Mouse (Mus musculus) embryo, embryonic 11 days (tissue): ENCODE results near the gene 1700012A03Rik.

Experiments
- DNase-seq: peaks from one replicate; pipeline ENCODE4 v3.0.0-alpha.2; 2015

Gene 1700012A03Rik

DNA sequence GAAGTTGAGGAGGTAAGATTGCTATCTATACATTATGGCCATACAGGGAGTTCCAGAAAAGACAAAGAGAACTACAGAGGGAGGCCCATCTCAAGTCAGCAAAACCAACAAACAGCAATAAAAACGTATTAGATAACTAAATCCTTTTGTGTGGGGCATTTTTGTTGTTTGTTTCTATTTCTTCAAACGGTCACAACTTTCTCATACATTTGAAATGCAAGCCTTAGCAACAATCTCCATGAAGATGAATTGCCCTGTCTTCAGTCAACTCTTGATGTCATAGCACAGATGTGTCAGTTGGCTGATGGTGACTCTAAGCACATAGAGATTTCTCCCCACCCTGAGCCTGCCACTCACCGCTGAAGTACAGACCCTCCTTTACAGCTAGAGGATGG, at the start of gene 1700012A03Rik:
Gene 1700012A03Rik, plus strand, starts transcription at position 296 of the 395 bp plus-strand sequence.
- DNase-seq, result no peak

DNA sequence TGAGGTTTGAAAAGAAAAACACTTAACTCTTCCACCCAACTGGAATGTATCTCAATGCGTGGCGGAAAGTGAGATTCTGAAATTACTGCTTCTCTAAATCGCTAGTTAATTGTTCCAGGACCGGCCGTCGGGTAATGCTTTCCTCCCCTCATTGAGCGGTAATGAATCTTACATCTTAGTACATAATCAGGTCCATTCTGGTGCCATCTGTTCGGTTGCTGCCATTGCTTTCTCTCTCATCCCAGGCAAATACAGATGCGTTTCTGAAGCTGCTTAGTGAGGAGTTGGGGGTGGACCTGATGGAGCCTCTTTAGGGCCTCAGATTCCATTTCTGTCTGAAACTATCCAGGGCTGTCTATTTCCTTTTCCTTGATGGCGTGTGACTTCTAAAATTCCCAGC, 45.8 kb upstream of the 1700012A03Rik start:
- no peak for DNase-seq

DNA sequence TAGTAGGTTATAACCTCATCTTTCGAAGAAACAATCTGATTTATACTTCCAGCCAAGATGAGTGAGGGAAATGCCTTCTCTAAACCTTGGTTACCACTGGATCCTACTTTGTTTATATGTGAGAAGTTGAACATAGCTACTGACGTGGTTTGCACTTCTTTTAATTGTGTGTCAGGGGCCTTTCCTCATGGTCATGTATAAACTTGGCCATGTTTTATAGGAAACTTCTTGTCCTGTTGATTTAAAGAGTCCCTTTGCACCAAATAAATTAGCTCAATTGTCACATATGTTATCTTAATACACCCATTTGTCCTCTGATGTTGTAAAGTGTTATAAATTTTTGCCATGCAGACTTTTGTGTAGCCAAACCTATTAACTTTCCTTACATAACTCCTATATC, 44.1 kb upstream of the 1700012A03Rik start:
- no peak for DNase-seq

DNA sequence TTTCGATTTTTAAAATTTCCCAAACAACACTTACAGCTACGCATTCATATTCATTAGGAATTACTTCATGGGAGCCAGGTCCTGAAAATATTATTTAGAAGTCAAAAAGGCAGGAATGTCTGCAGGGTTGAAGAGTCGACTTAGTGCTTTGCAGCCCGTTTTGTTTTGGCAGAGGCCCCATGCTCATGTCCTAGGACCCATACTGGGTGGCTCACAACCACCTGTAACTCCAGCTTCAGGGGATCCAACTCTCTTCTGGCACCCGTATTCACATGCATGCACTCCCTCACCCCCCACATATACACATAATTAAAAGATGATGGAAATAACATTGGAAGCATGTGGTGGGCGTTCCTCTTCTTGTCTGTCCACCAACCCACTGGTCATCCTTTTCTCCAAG, 43.7 kb upstream of the 1700012A03Rik start:
- DNase-seq, result no peak

DNA sequence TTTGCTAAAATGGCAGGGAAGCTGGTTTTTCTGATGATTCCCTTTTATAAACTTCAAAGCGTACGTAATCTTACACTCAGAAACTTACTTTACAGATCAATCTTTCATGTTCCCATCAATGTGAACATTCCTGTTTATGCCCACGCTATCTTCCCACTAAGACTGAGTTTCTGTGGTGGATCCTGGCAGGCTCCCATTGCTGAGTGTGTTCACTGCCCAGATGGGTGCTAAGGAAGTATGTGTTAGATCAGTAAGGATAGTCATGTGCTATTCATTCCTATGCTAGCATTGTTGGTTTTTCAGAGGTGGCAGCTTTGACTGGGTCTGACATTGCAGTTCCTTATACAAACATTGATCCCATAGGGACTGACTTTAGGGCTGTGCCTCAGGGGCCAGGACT, 42.7 kb upstream of the 1700012A03Rik start:
- no peak for DNase-seq

DNA sequence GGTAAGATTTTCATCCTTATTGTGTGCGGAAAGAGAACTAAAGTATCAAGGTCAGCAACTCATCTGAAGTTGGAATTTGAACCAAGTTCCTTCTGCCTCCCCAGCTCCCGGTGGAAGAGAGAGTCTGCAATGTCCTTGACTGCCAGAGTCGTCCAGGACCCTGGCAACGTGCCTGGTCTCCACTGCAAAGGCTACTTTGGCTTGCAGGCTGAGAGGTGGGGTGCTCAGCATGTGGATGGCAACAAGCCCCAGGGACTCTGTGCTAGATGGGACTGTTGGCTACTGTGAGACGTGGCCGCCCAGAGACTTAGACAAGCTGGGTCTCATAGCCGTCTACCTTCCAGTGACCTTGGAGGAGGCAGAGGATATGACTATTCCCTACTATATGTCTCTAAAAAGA, 33.2 kb upstream of the 1700012A03Rik start:
- no peak for DNase-seq

DNA sequence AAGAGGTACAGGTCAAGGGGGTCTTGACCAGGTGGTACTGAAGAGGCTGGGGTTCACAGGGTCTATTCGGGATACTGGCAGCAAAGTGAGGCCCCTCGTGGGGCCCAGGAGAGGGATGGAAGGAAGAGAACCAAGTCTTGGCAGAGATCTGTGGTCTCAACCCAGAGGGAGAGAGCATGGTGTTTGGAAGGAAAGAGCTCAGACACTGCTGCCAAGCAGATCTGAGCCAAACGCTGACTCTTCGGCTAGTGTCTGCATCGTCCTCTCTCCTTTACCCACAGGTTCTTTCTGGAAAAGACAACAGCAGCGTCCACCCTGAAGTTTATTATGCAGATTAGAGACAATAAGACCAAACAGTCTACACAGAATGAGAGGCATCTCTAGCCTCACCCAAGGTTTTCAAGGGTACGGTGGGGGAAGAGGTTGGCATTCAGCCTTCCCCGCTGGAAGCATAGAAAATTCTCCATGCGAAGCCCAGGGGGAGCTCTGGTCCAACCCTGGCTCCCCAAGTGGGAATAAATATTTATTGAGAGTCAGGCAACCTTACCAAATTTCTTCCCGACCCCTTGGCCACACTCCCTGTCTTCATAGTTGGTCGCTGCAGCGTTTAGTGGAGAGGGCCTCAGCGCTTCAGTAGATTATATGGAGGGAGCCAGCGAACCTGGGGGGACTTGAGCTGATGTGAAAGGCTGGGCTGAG, 32.5 kb upstream of the 1700012A03Rik start:
- DNase-seq, result peak; percentile 4

DNA sequence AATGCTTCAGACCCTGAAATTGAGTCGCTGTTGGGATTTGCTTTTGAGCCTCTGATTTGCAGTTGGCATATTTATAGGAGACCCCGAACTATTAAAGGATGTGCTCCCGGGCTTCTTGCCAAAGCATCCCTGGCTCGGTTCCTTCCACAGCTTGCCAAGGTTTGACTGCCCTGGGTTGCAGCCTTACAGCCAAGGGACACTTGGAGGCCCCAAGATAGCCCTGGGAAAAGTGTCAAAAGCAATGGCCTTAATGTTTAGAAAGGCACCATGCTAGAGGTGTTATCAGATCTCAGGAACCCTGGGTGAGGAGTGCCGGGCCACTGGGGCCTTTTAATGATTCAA, 32.0 kb upstream of the 1700012A03Rik start:
- DNase-seq, result no peak

DNA sequence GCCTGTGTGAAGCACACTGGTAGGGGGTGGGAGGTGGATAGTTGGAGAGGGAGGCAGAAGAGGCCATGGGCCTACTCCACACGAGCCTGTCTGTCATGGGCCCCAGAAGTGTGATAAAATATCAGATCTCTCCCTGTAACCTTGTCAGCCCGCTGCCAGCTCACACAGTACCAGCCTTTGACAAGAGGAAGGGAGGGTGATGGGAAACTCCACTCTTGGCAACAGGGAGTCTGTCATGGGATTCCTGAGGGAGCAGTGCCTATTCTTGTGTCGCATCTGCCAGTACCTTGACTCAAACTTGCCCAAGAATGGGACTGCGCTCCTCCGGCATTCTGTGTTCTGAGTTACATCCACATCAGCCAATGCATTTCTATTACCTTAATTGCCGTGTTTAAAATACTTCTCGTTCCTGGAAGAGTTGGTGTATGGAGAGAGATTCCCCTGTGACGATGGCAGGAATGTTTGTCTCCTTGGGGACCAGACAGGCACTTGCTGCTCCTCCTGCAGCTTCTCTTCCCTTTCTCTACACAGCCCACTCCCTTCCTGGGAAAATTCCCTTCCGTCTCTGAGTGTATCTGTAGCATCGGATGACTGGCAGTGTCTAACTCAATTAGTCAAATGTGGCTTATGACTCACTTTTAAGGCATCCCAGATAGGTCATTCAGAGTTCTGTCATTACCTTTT, 28.1 kb upstream of the 1700012A03Rik start:
- DNase-seq, result no peak

DNA sequence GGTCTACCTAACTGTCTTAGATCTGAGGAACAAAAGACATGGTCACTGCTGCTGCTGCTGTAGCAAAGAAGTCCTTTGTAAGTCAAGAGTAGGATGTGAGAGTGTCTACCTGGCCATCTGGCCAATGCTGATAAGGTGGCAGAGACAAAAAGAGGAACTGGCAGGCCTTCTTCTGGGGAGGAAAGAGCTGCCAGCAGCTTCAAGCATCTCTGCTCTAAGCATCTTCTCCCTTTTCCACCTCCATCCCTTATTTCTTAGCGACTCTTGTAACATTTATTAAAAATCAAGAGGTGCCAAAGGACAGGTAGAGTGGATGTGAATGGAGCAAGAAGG, 27.5 kb upstream of the 1700012A03Rik start:
- no peak for DNase-seq

DNA sequence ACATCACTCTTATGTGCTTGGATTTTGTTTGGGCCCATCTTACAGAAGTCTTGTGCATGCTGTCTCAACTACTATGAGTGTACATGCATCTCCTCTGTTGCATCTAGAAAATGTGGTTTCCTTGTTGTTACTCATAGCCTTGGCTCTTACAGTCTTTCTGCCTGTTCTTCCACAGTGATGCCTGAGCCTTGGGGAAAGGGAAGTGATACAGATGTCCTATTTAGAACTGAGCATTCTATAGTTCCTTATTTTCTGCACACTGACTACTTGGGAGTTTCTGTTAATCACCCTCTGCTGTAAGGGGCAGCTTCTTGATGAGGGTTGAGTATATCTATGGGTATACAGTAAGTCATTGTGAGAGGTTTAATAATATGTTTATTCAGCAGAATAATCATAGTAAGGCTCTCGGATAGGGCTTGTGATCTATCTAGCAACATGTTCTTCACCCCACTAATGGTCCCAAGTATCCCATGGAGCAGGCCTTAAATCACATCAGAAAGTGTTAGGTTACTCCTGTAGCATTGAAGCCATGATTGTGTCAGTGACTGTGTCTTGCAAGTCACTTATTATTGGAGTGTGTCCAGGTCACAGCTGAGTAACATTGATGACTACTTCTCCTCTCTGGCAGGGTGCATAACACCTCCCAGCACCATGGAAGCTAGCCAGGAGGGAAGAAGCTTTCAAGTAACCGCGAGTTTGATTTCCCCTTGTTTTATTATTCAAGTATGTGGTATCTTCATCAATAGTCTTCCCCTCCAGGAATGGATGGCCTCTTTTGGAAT, 21.6 kb upstream of the 1700012A03Rik start:
- no peak for DNase-seq

DNA sequence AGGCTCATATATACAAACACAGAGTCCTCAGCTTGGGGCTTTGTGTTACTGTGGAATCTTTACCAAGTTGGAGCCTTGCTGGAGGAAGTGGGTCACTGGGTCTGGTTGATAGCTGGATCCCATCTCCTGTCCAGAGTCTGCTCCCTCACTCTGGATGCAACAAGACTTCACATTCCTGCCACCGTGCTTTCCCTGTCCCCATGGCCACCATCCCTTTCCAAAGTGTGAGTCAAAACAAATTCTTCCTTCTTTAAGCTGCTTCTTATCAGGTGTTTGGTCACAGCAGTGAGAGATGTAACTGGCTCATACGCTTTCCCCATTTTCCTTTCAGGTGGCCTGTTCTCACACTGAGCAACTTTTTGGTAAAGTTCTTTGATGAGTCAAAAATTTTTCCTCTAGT, 15.8 kb upstream of the 1700012A03Rik start:
- no peak for DNase-seq

DNA sequence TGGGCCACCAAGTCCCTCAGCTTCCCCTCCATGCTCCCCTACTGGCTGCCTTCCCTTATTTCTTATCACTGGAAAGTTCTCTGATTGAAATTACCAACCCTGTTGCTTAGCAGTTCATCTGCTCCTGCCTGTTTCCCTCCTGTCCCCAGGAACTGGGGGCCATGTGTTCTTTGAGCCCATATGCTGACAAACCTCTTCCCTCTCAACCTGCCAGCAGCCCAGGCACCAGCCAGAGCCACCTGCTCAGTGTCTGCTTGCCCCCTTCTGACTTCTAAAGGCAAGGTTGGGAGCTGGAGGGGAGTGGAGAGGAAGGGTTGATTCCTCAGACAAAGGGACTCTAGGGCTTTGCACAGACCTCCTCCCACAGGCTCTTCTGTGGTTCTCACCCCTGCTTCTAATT, 4.7 kb upstream of the 1700012A03Rik start:
- DNase-seq, result no peak

DNA sequence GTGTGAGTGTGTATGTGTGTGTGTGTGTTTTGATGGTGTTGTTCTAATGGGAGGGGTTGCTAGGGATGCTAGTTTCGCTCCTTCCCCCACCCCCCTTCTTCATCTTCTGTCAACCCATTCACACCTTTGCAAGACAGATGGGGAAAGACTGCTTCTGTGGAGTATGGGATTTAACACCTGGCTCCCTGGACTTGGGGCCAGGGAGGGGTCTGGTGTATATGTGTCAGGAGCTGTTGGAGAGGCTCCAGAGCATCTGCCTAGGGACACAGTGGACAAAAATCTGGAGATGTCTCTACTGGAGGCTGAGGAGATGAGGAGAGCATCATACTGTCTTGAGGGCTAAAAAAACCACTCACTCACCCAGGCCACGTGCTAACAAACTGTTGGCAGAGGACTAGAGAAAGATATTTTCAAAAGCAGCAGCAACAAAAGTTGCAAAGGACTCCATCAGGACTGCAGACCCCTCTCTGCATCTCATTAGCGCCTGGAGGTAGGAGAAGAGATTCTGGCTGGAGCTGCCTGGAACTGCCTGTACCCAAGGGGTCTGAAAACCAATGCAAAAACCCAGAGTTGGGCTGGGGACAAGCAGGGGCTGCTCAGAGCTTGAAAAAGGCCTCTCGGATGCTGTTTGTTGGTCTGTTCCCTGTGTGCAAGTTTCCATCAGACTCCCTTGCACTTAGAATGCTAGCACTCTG, 643 bp upstream of the 1700012A03Rik start:
- DNase-seq, result no peak

DNA sequence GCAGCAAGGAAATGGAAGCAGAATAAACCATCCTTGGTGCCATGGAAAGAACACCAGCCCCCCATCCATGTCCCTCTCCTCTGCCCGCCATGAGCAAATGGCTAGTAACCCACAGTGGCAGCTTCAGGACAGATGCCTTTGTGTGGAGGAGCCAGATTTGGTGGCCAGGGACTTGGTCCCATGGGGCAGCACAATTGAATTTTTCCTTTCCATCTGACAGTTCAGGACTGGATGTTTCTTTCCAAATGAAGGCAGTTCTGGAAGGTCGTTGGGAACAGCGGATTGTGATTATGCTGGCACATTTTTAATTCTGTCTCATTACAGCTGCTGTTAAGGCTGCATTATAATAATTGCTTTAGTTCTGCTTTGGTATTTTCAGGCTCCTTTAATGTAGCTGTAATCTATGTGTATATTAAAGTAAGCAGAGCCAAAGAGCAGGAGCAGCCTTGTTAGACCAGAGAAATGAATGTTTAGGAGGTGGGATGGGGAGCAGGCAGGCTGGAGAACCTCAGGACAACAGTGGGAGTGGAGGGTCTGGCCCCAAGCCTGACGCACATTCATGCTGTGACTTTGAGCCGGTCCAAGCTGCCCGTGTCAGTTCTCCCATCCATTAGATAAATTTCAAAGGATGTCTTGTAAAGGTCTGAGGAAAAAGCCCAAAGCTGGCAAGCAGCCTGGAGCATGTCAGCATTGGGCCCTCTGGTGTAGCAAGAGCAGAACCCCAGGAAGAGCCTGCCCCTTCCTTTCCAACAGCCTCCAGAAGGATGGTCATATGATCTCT, 2.3 kb downstream of the 1700012A03Rik start:
- DNase-seq, result no peak

DNA sequence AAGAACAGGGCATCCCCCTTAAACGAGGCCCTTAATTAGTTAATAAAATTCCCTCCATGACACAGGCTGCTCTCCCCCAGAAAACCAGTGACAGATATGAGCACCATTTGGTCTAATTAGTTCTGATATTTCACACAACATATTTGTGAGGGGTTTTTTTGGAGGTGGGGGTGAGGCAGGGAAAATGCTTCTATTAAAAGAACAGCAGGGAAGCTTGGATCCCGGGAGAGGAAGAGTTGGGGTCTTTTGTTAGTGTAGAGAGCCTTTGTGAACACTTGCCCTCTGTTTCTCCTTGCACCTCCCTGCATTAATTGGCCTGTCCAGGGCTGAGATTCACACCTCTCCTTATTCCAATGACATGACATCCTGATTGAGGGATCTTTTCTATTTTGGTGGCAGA, 6.5 kb downstream of the 1700012A03Rik start:
- no peak for DNase-seq

DNA sequence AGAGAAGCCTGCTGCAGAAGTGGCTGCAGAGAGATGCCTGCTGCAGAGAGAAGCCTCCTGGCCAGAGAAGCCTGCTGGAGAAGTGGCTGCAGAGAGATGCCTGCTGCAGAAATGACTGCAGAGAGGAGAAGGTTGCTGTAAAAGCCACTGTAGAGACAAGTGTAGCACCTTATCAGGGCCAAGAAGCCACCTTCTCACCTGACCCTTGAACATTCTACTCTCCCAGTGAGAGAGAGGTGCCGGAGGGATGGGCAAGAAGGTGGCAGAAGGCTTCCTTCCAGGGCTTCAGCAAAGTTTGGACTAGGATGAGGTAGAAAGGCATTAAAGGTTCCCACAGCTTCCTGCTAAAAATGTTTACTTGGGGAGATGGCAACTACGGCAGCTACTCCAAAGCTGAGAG, 8.5 kb downstream of the 1700012A03Rik start:
- no peak for DNase-seq

DNA sequence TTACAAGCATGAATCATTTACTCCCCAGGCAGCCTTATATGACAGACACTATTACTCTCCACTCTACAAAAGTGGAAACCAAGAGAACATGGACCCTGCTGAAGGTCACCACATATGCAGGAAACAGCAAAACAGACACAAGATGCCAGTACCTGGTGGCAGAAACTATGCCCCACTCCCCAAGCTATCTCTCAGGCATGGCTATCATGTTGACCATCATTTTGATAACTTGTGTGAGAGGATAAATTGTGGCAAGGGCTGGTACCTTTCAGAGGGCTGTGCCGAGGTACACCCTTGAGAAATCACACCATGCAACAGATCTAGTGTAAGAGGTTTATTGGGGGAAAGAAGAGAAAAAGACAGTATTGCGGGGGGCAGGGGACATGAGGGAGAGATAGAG, 10.6 kb downstream of the 1700012A03Rik start:
- DNase-seq, result no peak

DNA sequence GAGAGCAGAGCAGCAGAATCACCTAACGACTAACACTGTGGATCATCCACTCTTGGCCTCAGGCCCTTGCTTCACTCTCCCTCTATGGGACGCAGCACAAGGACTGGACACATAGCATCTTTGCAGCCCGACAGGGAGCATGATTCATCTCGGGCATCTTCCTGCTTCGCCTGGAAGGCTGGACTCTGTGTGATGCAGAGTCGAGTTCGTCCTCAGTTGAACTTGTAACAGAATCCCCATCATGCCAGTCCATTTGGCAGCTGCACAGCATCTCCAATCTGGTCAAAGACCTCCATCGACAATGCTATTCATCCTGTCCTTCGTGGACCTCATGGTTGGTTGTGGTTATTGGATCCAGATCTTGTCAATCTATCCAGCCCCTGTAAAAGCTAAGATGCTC, 11.2 kb downstream of the 1700012A03Rik start:
- no peak for DNase-seq

DNA sequence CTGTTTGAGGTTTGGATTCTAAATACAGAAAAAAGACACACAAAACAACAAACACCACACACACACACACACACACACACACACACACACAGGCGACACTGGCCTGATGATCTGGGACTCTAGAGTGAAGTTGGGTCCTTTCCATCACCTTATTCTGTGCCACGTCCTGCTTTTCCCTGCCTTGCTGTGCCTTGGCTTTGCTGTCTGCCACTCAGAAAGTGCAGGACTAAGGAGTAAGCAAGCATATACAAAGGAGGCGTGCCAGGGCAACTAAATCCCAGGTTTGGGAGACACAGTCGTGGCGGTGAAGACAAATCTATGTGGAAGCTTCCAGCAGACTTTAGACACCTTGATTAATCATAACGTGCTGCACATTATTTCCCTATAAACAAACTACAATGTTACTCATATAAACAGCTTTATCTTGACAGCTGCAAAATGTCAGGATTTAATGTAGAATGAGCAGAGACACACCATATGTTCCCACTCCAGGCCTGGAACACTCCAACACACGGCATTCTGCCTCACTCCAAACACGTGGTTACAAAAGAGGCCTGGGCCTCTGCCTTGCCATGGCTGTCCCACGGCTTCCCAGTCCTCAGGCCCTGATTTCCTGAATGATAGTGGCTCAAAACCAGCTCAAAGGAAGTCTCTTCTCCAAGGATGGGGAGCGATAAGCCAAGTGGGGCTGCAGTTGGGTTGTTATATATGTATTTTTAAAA, 15.9 kb downstream of the 1700012A03Rik start:
- no peak for DNase-seq

DNA sequence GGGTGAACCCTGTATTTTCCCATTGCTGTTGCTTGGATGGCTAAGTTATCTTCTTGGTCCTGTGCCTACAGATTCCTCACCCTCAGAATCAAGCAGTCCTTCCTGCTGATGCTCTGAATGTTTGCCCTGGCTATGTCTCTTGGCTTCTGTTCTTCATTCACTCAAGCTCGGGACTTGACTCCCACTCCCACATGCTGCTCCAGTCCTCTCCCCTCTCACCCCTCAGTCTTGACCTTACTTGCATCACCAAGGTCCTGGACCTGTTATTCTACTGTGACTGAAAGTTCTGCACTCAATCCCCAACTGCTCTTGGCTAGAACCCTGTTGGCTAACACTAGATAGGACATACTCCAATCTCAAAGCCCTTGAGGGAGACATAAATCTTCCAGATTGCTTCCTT, 22.1 kb downstream of the 1700012A03Rik start:
- no peak for DNase-seq

DNA sequence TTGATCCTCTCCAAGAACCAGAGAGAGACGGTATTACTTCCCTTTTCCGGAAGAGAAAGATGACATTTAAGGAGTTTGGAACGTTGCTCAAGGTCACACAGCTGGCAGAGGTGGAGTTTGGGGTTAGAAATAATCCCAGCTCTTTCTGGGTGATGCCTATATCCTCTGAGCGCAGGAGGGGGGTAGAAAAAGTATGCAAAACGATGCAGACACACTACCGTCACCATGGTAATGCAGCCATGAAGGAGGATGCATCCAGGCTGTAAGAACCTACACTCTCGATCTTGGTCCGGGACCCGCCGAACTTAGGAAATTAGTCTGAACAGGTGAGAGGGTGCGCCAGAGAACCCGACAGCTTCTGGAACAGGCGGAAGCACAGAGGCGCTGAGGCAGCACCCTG, 43.3 kb downstream of the 1700012A03Rik start:
- no peak for DNase-seq
